Mouse (Mus musculus) heart, embryonic 14.5 days (tissue): ENCODE measurements around the gene Rad9a. TPM values are rescaled to one million over a fixed set of nuclear protein-coding genes. Genes with fewer than 3 reads are reported as not detected.

Experiments used
- ATAC-seq: fragments of 200-750 bp; cut with Nextera tagmentation; 2 replicates; pipeline ENCODE4 v1.8.0; 2017; ENCODE audit warnings: low read depth, moderate TSS enrichment; ENCODE audit not compliant: insufficient number of reproducible peaks, insufficient read depth, low FRiP score
- H3K27ac ChIP-seq, 2 experiments: fragments of 200-500 bp in 1 of 2; fragments of 300-500 bp in 1 of 2; sonication (generic) in 1 of 2; replicated peaks in 1 of 2; 2 replicates each; pipeline ENCODE4 v1.5.1; 2012 to 2014; ENCODE audit warnings: low read depth in 2 of 2, low read length in 2 of 2, control low read depth in 1 of 2, mild to moderate bottlenecking in 1 of 2, mixed read lengths in 1 of 2; ENCODE audit not compliant: control insufficient read depth in 1 of 2, insufficient read depth in 1 of 2
- H3K27me3 ChIP-seq: fragments of 300-500 bp; sonication (generic); 2 replicates; pipeline ENCODE4 v1.6.1; 2014; ENCODE audit warnings: mild to moderate bottlenecking, low read length, control low read depth; ENCODE audit not compliant: control insufficient read depth, insufficient read depth
- H3K36me3 ChIP-seq: fragments of 300-500 bp; sonication (generic); 2 replicates; pipeline ENCODE4 v1.6.1; 2014; ENCODE audit warnings: mild to moderate bottlenecking, control low read depth, low read length, mixed read lengths; ENCODE audit not compliant: control insufficient read depth, insufficient read depth
- H3K4me1 ChIP-seq, 2 experiments: fragments of 200-500 bp in 1 of 2; fragments of 300-500 bp in 1 of 2; sonication (generic) in 1 of 2; 2 replicates each; pipeline ENCODE4 v1.6.1; 2012 to 2014; ENCODE audit warnings: low read length in 2 of 2, control low read depth in 1 of 2, mixed read lengths in 1 of 2; ENCODE audit not compliant: control insufficient read depth in 2 of 2, insufficient read depth in 2 of 2
- H3K4me2 ChIP-seq: fragments of 300-500 bp; sonication (generic); 2 replicates; pipeline ENCODE4 v1.6.1; 2014; ENCODE audit warnings: mild to moderate bottlenecking, low read length
- H3K4me3 ChIP-seq, 2 experiments: fragments of 200-500 bp in 1 of 2; fragments of 300-500 bp in 1 of 2; sonication (generic) in 1 of 2; 2 replicates each; pipeline ENCODE4 v1.5.1; 2012 to 2014; ENCODE audit warnings: low read length in 2 of 2, mild to moderate bottlenecking in 2 of 2, control low read depth in 1 of 2, low read depth in 1 of 2, moderate library complexity in 1 of 2; ENCODE audit not compliant: control insufficient read depth in 1 of 2, insufficient read depth in 1 of 2
- H3K9ac ChIP-seq: fragments of 300-500 bp; sonication (generic); 2 replicates; pipeline ENCODE4 v1.6.1; 2014; ENCODE audit warnings: mild to moderate bottlenecking, low read length
- H3K9me3 ChIP-seq: fragments of 300-500 bp; sonication (generic); 2 replicates; pipeline ENCODE4 v1.6.1; 2016; ENCODE audit warnings: low read length, control low read depth; ENCODE audit not compliant: control insufficient read depth
- WGBS: fragments of 180-500 bp; shearing (Covaris S2); extraction: QIAGEN DNeasy Blood & Tissue Kit; methylation state at CpG from one replicate; pipeline ENCODE4 v1.1.7; 2014; 5-methylcytosine and 5-hydroxymethylcytosine counted together
- polyA plus RNA-seq: library from polyadenylated mRNA; unstranded; fragments of >200 nt; fragmentation: Nextera tagmentation; extraction: Ambion mirVana; gene quantifications from 2 replicates; pipeline ENCODE4 v1.2.1, GENCODE M21; 2014

The Rad9a gene
- polyA plus RNA-seq, 1 experiment from 2014 or later, result 18.5 TPM

GRCm38 (mm10) chr19:4226779-4227178 is 25.3 kb upstream of the Rad9a start:
- Histone ChIP-seq H3K4me1 (peaks cover 2 to 4% of the 10 kb centered on the region in 2 experiments; a peak in 1 of 4 replicates), H3K4me2 (no peak overlapping the region), H3K36me3 (no peaks in the 10 kb centered on the region), H3K4me3 (no peak overlapping the region), H3K27me3 (peaks cover 19% of the 10 kb centered on the region), H3K27ac (no peak overlapping the region), H3K9me3 (no peaks in the 10 kb centered on the region), H3K9ac (no peak overlapping the region)
- WGBS, result 79% methylated on average over 7 of the region's 7 CpGs
- ATAC-seq, result no peak

GRCm38 (mm10) chr19:4222165-4222564 is 20.7 kb upstream of the Rad9a start:
- Histone ChIP-seq H3K9me3 (no peaks in the 10 kb centered on the region), H3K4me3 (no peak overlapping the region), H3K27me3 (peaks cover 19% of the 10 kb centered on the region), H3K27ac (no peak overlapping the region), H3K4me2 (no peak overlapping the region), H3K36me3 (no peaks in the 10 kb centered on the region), H3K4me1 (peaks cover 8 to 19% of the 10 kb centered on the region in 2 experiments; a peak in 3 of 4 replicates), H3K9ac (no peak overlapping the region)
- ATAC-seq, result no peak
- WGBS, result 78% methylated on average over 11 of the region's 11 CpGs

- peaks cover 22% of the 10 kb centered on the region for H3K27me3 ChIP-seq
- H3K9ac ChIP-seq, result no peak overlapping the region
- ATAC-seq, result peak; percentile 39; the same call in 1 of the 2 replicates
- H3K36me3 ChIP-seq, result no peaks in the 10 kb centered on the region
- no peaks in the 10 kb centered on the region for H3K9me3 ChIP-seq
- H3K27ac ChIP-seq, result peak overlapping the region in 1 of 2 experiments; percentile 33; a peak in 1 of 4 replicates
- peaks cover 11 to 21% of the 10 kb centered on the region in 2 experiments; a peak in 3 of 4 replicates for H3K4me1 ChIP-seq
- H3K4me3 ChIP-seq, result no peak overlapping the region
- H3K4me2 ChIP-seq, result no peak overlapping the region; the same call in 1 of the 2 replicates
- 28% methylated on average over 14 of the region's 14 CpGs for WGBS
Observed at GRCm38 (mm10) chr19:4220957-4221743, 19.7 kb upstream of the Rad9a start.

GRCm38 (mm10) chr19:4220416-4220815 is 19.0 kb upstream of the Rad9a start:
- no peak for ATAC-seq
- H3K4me2 ChIP-seq, result no peak overlapping the region; the same call in 1 of the 2 replicates
- no peaks in the 10 kb centered on the region for H3K36me3 ChIP-seq
- H3K9ac ChIP-seq, result no peak overlapping the region
- no peak overlapping the region for H3K4me3 ChIP-seq
- no peaks in the 10 kb centered on the region for H3K9me3 ChIP-seq
- H3K4me1 ChIP-seq, result peaks cover 13 to 28% of the 10 kb centered on the region in 2 experiments; a peak in 3 of 4 replicates
- H3K27me3 ChIP-seq, result peaks cover 29% of the 10 kb centered on the region
- 62% methylated on average over 4 of the region's 4 CpGs for WGBS
- H3K27ac ChIP-seq, result no peak overlapping the region

- Histone ChIP-seq H3K27me3 (peaks cover 32% of the 10 kb centered on the region), H3K4me3 (no peak overlapping the region), H3K9me3 (no peaks in the 10 kb centered on the region), H3K27ac (no peak overlapping the region), H3K4me1 (peaks cover 13 to 31% of the 10 kb centered on the region in 2 experiments; a peak in 3 of 4 replicates), H3K4me2 (no peak overlapping the region), H3K36me3 (no peaks in the 10 kb centered on the region), H3K9ac (no peak overlapping the region)
- no peak for ATAC-seq
- WGBS, result 78% methylated on average over 6 of the region's 6 CpGs
Observed at GRCm38 (mm10) chr19:4219943-4220342, 18.5 kb upstream of the Rad9a start.

GRCm38 (mm10) chr19:4218784-4219183 is 17.3 kb upstream of the Rad9a start:
- H3K9ac ChIP-seq, result no peak overlapping the region
- WGBS, result 72% methylated on average over 1 of the region's 1 CpGs
- no peaks in the 10 kb centered on the region for H3K9me3 ChIP-seq
- H3K4me1 ChIP-seq, result peaks cover 14 to 38% of the 10 kb centered on the region in 2 experiments; a peak in 3 of 4 replicates
- peaks cover 38% of the 10 kb centered on the region for H3K27me3 ChIP-seq
- no peaks in the 10 kb centered on the region for H3K36me3 ChIP-seq
- H3K27ac ChIP-seq, result no peak overlapping the region
- no peak for ATAC-seq
- H3K4me2 ChIP-seq, result no peak overlapping the region
- H3K4me3 ChIP-seq, result no peak overlapping the region

GRCm38 (mm10) chr19:4218293-4218692 is 16.8 kb upstream of the Rad9a start:
- Histone ChIP-seq H3K4me3 (no peak overlapping the region), H3K27ac (no peak overlapping the region), H3K9me3 (no peaks in the 10 kb centered on the region), H3K4me1 (peaks cover 18 to 43% of the 10 kb centered on the region in 2 experiments; a peak in 3 of 4 replicates), H3K9ac (no peak overlapping the region), H3K36me3 (no peaks in the 10 kb centered on the region), H3K4me2 (no peak overlapping the region), H3K27me3 (peaks cover 43% of the 10 kb centered on the region)
- no peak for ATAC-seq
- 87% methylated on average over 11 of the region's 11 CpGs for WGBS
